Mouse (Mus musculus): ENCODE data around the gene Mcf2l. TPM values are rescaled to one million over a fixed set of nuclear protein-coding genes. Genes with fewer than 3 reads are reported as not detected.

The Mcf2l gene
- polyA plus RNA-seq, 1 experiment from 2014 or later, result 13.1 TPM

DNA sequence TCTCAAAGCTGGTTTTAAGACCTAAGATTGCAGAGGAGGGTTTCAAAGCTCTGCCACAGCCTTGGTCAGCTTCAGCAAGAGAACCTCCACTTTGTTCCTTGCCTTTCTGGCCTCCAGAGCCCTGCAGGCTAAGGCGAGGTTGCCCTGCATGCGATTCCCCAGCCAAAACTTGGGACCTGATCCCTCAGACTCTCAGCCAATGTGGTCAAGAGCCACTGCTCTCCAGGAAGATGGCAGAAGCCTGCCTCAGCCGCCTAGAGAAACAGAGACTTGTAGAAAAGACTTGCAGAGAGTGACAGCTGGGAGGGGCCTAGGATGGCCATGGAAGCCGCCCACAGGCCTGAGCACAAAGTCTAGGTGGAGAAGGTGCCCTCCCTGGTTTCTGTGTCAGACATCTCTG is 1.4 kb downstream of the Mcf2l start:
- no peak for ATAC-seq (ENCODE audit: low FRiP score, low read depth)
- H3K4me2 ChIP-seq (replicated peaks), result no peak overlapping the region
- no peaks in the 10 kb centered on the region for H3K36me3 ChIP-seq
- no peak overlapping the region for H3K9ac ChIP-seq
- WGBS, result 80% methylated on average over 4 of the region's 4 CpGs
- no peak overlapping the region for H3K27ac ChIP-seq
- H3K27me3 ChIP-seq, result peaks cover 47% of the 10 kb centered on the region
- H3K4me1 ChIP-seq, result peaks cover 9% of the 10 kb centered on the region
- no peaks in the 10 kb centered on the region for H3K9me3 ChIP-seq
- no peak overlapping the region for H3K4me3 ChIP-seq

DNA sequence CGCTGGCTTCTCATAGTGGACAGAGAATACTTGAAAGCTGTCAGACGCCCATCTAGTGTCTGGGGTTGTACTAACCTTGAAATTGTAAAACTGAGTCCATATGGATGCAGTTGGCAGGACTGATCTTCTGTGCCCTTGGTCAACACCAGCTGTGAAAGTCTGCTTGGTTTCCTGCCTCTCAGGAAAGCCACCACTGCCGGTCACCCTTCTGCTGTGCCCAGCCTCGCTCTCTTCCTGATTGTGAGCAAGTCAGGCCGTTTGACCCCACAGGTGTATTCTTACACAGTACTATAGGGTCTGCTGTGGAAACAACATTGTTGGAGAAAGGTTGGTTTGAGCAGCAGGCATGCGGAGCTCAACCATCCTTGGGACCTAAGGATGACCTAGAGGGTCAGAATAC is 3.5 kb downstream of the Mcf2l start:
- Histone ChIP-seq H3K9ac (no peak overlapping the region), H3K4me3 (no peak overlapping the region), H3K36me3 (no peaks in the 10 kb centered on the region), H3K4me2 (replicated peaks) (no peak overlapping the region), H3K27me3 (peaks cover 29% of the 10 kb centered on the region), H3K27ac (no peak overlapping the region), H3K9me3 (no peaks in the 10 kb centered on the region), H3K4me1 (peaks cover 9% of the 10 kb centered on the region)
- 70% methylated on average over 6 of the region's 6 CpGs for WGBS
- no peak for ATAC-seq (ENCODE audit: low FRiP score, low read depth)

DNA sequence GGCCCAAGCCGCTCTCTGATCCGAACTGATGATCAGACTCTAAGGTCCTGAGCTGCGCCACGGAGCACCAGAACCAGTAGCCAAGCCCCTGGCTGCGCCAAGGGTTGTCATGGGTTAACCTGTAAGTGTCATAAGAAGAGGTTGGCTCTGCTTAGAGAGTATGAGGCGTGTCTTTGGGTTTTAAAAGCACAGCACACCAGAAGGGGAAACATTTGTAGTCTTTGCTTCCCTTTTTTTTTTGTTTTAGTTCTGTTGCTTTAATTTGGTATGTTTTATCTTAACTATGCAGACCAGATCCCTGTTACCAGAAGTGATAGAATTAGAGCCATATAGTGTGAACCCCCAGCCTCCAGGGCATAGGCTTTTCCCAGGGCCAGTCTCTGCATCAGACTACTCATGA is 6.6 kb downstream of the Mcf2l start:
- H3K27me3 ChIP-seq, result 0 out of 2 replicates have a peak, but pooled peaks cover 4% of the 10 kb centered on the region
- no peaks in the 10 kb centered on the region for H3K36me3 ChIP-seq
- H3K27ac ChIP-seq, result no peak overlapping the region
- no peak overlapping the region for H3K4me2 ChIP-seq (replicated peaks)
- no peak overlapping the region for H3K4me3 ChIP-seq
- no peak overlapping the region for H3K9ac ChIP-seq
- no peaks in the 10 kb centered on the region for H3K4me1 ChIP-seq
- 85% methylated on average over 6 of the region's 6 CpGs for WGBS
- no peak for ATAC-seq (ENCODE audit: low FRiP score, low read depth)
- no peaks in the 10 kb centered on the region for H3K9me3 ChIP-seq

DNA sequence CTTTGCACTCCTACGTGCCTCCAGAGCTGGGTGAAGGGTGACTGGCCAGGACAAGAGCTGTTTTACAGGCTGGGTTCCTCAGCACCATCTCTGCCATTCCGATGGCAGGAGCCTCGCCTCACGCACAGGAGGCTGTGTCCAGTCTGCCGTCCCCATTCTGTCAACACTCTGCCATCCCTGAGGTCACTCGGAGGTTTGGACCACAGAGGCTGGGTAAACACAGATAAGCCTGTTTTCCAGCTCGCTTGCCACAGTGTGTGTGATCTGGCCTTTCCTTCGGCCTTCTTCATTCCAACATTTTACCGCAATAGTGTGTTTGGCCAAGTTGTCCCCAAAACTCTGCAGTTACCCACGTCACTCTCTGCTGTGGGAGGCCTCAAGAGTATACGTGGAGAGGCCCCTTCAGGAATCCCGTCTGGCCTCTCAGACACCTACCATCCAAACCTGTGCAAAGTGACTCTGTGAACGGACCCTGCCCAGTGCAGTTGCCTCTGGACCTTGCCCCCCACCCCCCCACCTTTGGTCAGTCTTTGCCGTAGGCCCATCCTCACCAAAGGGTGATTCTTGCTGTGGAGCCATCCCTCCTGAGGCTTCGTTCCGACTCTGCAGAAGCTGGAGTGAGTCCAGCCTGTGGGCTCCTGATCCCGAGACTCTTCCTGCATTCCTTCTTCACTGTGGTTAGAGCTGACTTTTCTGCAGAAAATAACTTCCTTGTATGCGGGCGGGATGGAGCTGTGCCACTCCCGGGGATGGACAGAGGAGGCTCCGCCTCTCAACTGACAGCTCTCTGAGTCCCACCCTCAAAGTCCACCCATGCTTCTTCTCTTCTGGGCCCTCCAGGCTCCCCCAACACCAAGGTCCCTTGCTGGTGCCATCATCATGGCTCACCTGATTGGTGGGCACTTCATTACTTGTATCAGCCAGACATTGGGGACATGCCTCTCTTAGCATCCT is 9.7 kb downstream of the Mcf2l start:
- no peaks in the 10 kb centered on the region for H3K4me1 ChIP-seq
- H3K27me3 ChIP-seq, result no peaks in the 10 kb centered on the region
- H3K4me2 ChIP-seq (replicated peaks), result no peak overlapping the region
- no peaks in the 10 kb centered on the region for H3K36me3 ChIP-seq
- no peaks in the 10 kb centered on the region for H3K9me3 ChIP-seq
- H3K4me3 ChIP-seq, result no peak overlapping the region
- 83% methylated on average over 21 of the region's 21 CpGs for WGBS
- no peak overlapping the region for H3K27ac ChIP-seq
- no peak overlapping the region for H3K9ac ChIP-seq
- ATAC-seq (ENCODE audit: low FRiP score, low read depth), result no peak

DNA sequence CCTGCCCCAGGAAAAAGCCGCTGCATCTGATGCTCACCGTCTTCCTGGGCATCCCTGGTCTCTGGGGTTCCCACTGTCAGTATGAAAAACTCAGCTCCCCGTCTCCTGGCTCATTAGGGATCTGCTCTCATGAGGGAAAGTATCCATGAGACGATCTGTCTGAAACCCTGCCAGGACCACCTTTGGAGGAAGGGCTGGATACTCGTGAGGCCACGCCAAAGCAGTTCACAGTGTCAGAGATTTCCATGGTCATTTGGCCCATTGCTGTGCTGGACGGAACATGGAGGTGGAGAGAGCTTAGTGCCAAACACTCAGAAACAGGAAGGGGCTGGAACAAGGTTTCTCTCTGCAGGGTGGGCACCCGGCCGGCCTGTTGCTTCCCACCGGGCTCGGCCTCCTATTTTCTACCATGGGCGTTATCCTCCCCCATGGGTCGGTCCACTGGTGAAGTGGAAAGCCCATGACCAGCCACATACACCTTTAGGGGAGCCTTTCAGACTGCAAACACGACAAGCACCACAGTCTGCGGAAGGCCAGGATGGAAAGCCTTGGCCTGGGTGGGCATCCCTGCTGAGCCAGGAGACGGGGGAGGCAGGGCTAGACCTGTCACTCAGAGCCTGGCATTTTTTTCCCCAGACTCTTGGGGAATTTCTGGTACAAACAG is 14.3 kb downstream of the Mcf2l start:
- no peak for ATAC-seq (ENCODE audit: low FRiP score, low read depth)
- no peak overlapping the region for H3K27ac ChIP-seq
- H3K27me3 ChIP-seq, result no peaks in the 10 kb centered on the region
- 80% methylated on average over 16 of the region's 16 CpGs for WGBS
- no peak overlapping the region for H3K9ac ChIP-seq
- H3K4me1 ChIP-seq, result no peaks in the 10 kb centered on the region
- H3K4me3 ChIP-seq, result no peak overlapping the region
- H3K9me3 ChIP-seq, result no peaks in the 10 kb centered on the region
- H3K4me2 ChIP-seq (replicated peaks), result no peak overlapping the region
- no peaks in the 10 kb centered on the region for H3K36me3 ChIP-seq

DNA sequence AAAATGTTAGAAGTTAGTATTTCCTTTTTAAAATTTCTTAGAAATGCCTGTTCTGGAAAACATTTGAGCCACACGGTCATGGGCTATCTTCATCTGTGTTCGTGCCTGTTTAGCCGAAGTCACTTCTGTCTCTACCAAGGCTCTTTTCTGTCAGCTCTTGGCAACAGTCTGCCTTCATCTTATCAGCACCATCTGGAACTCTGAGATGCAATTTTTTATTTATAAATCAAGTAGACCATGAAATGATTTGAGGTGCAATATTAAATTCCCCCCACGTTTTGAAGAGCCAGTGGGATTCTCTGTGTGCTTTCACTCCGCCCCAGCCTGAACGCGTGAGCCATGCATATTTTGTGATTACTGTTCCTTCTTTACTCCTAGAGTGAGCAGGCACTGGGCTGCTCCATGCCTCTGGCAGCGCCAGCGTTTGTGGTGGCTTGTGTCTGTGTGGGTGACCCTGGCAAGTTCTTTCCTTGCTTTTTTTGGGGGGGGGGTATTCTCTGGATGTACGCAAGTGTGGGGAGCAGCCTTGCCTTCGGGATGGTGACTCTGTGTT is 15.5 kb downstream of the Mcf2l start:
- no peak overlapping the region for H3K9ac ChIP-seq
- H3K36me3 ChIP-seq, result no peaks in the 10 kb centered on the region
- H3K27ac ChIP-seq, result no peak overlapping the region
- H3K4me3 ChIP-seq, result no peak overlapping the region
- WGBS, result 88% methylated on average over 11 of the region's 11 CpGs
- no peaks in the 10 kb centered on the region for H3K27me3 ChIP-seq
- no peaks in the 10 kb centered on the region for H3K4me1 ChIP-seq
- no peak for ATAC-seq (ENCODE audit: low FRiP score, low read depth)
- H3K9me3 ChIP-seq, result no peaks in the 10 kb centered on the region
- no peak overlapping the region for H3K4me2 ChIP-seq (replicated peaks)

DNA sequence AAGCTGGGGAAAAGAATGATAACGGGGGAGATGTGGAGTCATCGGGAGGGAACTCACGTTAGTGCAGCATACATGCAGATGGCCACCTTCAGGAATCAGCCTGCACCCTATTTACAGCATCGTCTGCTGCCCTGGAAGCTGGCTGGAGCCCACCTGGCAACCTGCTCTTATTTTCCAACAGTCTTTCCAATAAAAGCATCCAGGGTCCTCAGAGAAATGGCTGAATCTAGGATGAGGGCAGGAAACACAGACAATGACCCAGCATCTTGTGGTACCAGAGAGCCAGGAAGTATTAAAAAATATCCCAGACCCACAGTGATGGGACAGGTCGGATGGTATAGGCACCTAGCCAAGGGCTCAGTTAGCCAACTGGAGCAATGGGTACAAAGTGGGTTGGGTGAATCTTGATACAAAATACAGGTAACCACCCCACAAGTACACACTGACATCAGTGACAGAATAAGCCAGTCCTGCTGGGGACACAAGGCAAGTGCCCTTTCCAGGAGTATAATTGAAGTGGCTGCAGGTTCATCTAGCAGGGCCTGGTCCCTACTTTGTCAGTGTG is 19.4 kb downstream of the Mcf2l start:
- Histone ChIP-seq H3K27ac (no peak overlapping the region), H3K4me3 (no peak overlapping the region), H3K9me3 (no peaks in the 10 kb centered on the region), H3K9ac (no peak overlapping the region), H3K36me3 (no peaks in the 10 kb centered on the region), H3K4me2 (replicated peaks) (no peak overlapping the region), H3K27me3 (no peaks in the 10 kb centered on the region), H3K4me1 (peaks cover 4% of the 10 kb centered on the region)
- ATAC-seq (ENCODE audit: low FRiP score, low read depth), result no peak
- WGBS, result 78% methylated on average over 5 of the region's 5 CpGs

DNA sequence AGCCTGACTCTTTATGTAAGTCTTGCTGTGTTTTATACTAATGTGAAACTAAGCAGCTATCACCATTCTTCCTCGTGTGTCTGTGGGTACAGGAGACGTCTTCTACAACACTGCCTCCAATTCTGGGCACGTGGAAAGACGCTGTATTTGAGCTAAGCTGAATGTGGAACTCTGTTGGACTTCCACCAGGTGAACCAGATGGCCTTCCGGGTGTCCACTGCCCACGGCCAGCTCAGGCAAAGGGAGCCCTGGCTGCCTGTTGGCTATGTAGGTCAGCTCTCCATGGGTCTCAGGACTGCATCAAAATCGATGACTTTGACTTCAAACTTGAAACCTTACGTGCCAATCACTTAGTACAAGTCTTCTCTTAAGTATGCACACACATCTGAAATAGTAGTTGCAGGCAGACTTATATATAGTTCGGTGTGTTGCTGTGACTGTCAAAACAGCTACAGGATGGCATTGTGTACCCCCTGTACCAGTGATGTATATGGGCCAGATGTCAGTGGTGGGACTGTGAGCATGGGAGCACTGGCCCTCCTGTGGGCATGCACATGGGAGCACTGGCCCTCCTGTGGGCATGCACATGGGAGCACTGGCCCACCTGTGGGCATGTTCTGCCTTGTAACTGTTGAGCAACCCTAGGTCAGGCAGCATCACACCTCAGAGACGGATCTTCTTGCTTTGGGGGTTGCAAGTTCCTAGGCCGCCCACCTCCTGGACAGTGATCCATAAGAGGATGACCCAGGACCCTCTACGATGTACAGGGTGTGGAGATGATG is 20.4 kb downstream of the Mcf2l start:
- Histone ChIP-seq H3K4me1 (peaks cover 4% of the 10 kb centered on the region), H3K4me2 (replicated peaks) (no peak overlapping the region), H3K9ac (no peak overlapping the region), H3K4me3 (no peak overlapping the region), H3K27ac (no peak overlapping the region), H3K9me3 (no peaks in the 10 kb centered on the region), H3K36me3 (no peaks in the 10 kb centered on the region), H3K27me3 (no peaks in the 10 kb centered on the region)
- 83% methylated on average over 12 of the region's 12 CpGs for WGBS
- no peak for ATAC-seq (ENCODE audit: low FRiP score, low read depth)

DNA sequence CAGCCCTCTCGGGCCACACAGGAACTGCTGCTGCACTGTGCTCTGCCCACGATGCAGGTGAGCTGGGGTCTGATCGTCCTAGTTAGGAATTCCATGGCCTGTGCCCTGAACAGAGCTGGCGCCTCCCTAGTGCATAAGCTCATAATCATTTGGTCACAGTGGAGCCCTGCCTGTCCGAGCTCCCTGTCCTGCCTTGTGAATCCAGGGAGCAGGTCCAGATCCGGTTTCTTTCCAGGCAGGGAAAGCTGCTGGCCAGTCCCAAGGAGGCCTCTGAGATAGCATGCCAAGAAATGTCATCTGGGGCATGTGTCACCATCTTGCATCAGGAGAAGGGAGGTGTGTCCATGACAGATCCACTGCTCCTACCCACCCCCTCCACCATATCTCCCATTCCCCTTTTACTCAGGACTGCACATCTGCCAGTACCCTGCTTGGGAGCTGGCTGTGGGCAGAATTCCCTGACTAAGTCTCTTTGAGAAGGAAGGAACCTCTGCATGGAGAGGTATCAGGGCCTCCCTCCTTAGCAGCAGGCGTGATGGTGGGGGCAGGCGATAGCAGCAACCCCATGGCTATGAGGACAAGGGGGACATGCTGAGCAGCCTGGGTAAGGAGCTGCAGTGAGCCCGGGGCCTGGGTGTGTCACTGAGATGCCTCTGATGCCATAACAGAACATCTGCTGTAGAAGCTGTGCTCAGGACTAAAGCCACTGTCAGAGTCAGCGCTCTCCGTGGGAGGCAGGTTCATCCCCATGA is 21.4 kb downstream of the Mcf2l start:
- Histone ChIP-seq H3K4me2 (replicated peaks) (no peak overlapping the region), H3K9me3 (no peaks in the 10 kb centered on the region), H3K36me3 (no peaks in the 10 kb centered on the region), H3K9ac (no peak overlapping the region), H3K27ac (no peak overlapping the region), H3K27me3 (no peaks in the 10 kb centered on the region), H3K4me1 (peaks cover 4% of the 10 kb centered on the region), H3K4me3 (no peak overlapping the region)
- 75% methylated on average over 11 of the region's 11 CpGs for WGBS
- no peak for ATAC-seq (ENCODE audit: low FRiP score, low read depth)

DNA sequence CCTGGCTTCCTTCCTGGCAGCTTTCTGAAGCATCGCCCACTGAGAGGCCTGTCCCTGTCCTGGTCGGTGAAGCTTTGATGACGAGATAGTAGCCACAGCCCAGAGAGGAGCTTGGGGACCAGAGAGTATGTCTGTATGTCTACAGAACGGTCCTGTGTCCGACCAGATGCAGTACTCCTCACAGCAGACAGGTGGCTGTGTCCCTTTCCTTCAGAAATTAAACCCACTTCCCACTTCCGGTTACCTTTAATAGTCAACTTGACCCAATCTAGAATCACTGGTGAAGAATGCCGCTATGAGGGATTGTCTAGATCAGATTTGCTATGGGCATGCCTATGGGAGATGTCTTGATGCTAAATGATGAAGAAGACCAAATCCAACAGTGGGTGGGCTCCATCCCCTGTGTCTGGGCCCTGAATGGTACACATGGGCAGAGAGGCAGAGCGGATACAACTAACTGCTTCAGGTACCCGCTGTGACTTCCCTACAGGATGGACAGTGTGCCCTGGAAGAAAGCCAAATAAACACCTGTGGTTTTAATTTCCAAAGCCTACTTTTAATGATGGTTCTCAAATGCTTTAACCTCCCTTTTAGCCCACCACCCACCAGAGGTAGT is 22.0 kb downstream of the Mcf2l start:
- ATAC-seq (ENCODE audit: low FRiP score, low read depth), result no peak
- no peak overlapping the region for H3K4me2 ChIP-seq (replicated peaks)
- 70% methylated on average over 9 of the region's 9 CpGs for WGBS
- no peak overlapping the region for H3K4me3 ChIP-seq
- no peaks in the 10 kb centered on the region for H3K36me3 ChIP-seq
- no peaks in the 10 kb centered on the region for H3K27me3 ChIP-seq
- no peaks in the 10 kb centered on the region for H3K9me3 ChIP-seq
- no peak overlapping the region for H3K9ac ChIP-seq
- no peak overlapping the region for H3K27ac ChIP-seq
- peaks cover 4% of the 10 kb centered on the region for H3K4me1 ChIP-seq

Data from limb, embryonic 13.5 days (tissue).